Mouse (Mus musculus) adrenal gland, adult 10 weeks (tissue): ENCODE data around the gene Rcc1. TPM values are rescaled to one million over a fixed set of nuclear protein-coding genes. Genes with fewer than 3 reads are reported as not detected.

Experiments
- polyA plus RNA-seq: library from polyadenylated mRNA; stranded (reverse); fragments of 350-450 nt; fragmentation: Illumina TruSeq; extraction: RNeasy Lipid Tissue Mini Kit (QIAGEN cat#74804); gene quantifications from one replicate; pipeline ENCODE4 v1.2.3, GENCODE M21; 2014; ENCODE audit warnings: low read depth, low replicate concordance

Gene Rcc1
- polyA plus RNA-seq, result 3.3 TPM

GRCm38 (mm10) chr4:132353481-132353885, at the start of gene Rcc1:
Gene Rcc1 (minus strand): TSS chr4:132353605.

GRCm38 (mm10) chr4:132329115-132329834, 24.1 kb downstream of the Rcc1 start, which contains the start of gene Trnau1ap:
Gene Trnau1ap (minus strand): TSS chr4:132329538.

GRCm38 (mm10) chr4:132302939-132303479, 50.4 kb downstream of the Rcc1 start, which contains the start of gene Rab42:
Gene Rab42 (minus strand): TSS chr4:132303385.

Other genes with a start within 250 kb of the Rcc1 start
- gene Oprd1, start 209.1 kb downstream of the Rcc1 start, polyA plus RNA-seq, result 0.23 TPM
- gene Ythdf2, start 141.3 kb downstream of the Rcc1 start, polyA plus RNA-seq, result 75.8 TPM
- 5.7 TPM for gene Gmeb1, start 92.0 kb downstream of the Rcc1 start, polyA plus RNA-seq
- 15.5 TPM for gene Taf12, start 79.2 kb downstream of the Rcc1 start, polyA plus RNA-seq
- gene Rab42, start 50.2 kb downstream of the Rcc1 start, polyA plus RNA-seq, result not detected
- 14.0 TPM for gene Trnau1ap, start 24.1 kb downstream of the Rcc1 start, polyA plus RNA-seq
- 36.9 TPM for gene Phactr4, start 68.9 kb upstream of the Rcc1 start, polyA plus RNA-seq
- gene Med18, start 110.3 kb upstream of the Rcc1 start, polyA plus RNA-seq, result 1.7 TPM
- gene Sesn2, start 156.9 kb upstream of the Rcc1 start, polyA plus RNA-seq, result 1.4 TPM
- 272 TPM for gene Atpif1, start 180.1 kb upstream of the Rcc1 start, polyA plus RNA-seq
- gene Dnajc8, start 181.9 kb upstream of the Rcc1 start, polyA plus RNA-seq, result 343 TPM
- 0.82 TPM for gene Ptafr, start 210.5 kb upstream of the Rcc1 start, polyA plus RNA-seq